8 mouse cellular contexts compared by ENCODE assay signal in the genomic region with DNA sequence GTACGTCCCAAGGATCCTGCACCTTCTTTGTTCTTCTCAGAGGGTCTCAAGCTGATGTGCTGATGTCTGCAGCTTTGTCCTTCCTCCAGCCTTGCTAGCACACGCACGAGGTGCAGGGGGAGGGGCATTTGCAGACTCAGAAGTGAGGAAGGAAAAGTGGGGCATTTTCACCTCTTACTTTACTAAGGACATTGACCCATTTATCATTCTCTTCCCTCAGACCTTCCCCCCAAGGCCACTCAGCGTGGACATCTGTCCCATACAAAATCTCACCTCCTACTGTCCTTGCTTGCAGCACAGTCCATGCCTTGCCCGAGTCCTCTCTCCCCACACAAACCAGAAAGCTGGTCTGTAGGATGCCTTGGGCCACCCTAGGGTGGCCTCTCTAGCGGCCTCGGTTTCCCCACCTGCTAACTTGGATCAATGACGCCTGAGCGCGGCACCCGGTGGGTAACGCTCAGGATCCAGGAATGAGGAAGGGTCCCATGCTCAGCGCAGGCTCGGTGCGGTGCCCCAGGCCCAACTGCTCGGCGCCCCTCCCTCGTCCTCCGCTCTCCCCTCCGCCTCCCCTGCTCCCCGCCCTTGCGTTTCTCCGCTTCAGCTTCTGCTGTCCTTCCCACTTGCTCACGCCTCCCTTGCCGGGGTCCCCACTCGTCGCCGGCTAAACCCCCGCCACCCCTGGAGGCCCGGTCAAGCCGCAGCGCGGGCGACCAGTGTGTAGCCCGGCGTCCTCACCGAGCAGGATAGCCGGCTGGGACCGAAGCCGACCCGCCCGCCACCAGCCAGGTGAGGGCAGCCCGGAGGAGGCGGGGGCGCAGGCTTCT. TPM values are rescaled to one million over a fixed set of nuclear protein-coding genes. Genes with fewer than 3 reads are reported as not detected.
DNase-seq lines count a peak whose midpoint lies in the region; ATAC-seq and TF ChIP-seq lines count a peak whose summit lies in the region.

A gene (plus strand): TSS at position 643 of the 824 bp plus-strand sequence.

- DNase-seq in layer of hippocampus, adult 8-10 months (ENCODE audit: low spot score in 2 of 2): no peak
- DNase-seq in layer of hippocampus, adult 9-10 months (ENCODE audit: low spot score): no peak
- peak; percentile 66 for DNase-seq in cerebellum, adult 9-10 months
- peak; percentile 84 for DNase-seq in forebrain, postnatal 0 days
- DNase-seq in kidney, postnatal 4 days: peak; percentile 38 to 52
- no peak for DNase-seq in ovary, postnatal 14 days (ENCODE audit: low spot score)

- no peaks in the 10 kb centered on the region for H3K9me3 ChIP-seq in forebrain, postnatal 0 days (ENCODE audit: low read length)
- H3K9me3 ChIP-seq in midbrain, embryonic 13.5 days: no peaks in the 10 kb centered on the region

- H3K4me1 ChIP-seq in forebrain, postnatal 0 days (ENCODE audit: insufficient read depth): peaks cover 22% of the 10 kb centered on the region
- peaks cover 51% of the 10 kb centered on the region for H3K4me1 ChIP-seq in midbrain, embryonic 13.5 days (replicated peaks)

- peak; percentile 83 for ATAC-seq in forebrain, postnatal 0 days
- peak; percentile 85 for ATAC-seq in midbrain, embryonic 13.5 days
- ATAC-seq in inflammation-experienced regulatory T-cells, adult 6 months: no peak

- peak within 1 kb of the TSS; percentile 72 for H3K4me3 ChIP-seq in forebrain, postnatal 0 days (ENCODE audit: low read depth, low read length)
- peak within 1 kb of the TSS; percentile 73 for H3K4me3 ChIP-seq in midbrain, embryonic 13.5 days (replicated peaks)

- peak within 1 kb of the TSS; percentile 94 for H3K9ac ChIP-seq in forebrain, postnatal 0 days
- H3K9ac ChIP-seq in midbrain, embryonic 13.5 days (replicated peaks): peak within 1 kb of the TSS; percentile 87

- whole genome bisulfite sequencing in forebrain, postnatal 0 days: 2% methylated on average over 44 of the region's 45 CpGs
- under 1% methylated on average over 44 of the region's 45 CpGs for WGBS in midbrain, embryonic 13.5 days

- peaks cover 3% of the 10 kb centered on the region; the same call in 1 of the 2 replicates for H3K27me3 ChIP-seq in forebrain, postnatal 0 days (ENCODE audit: insufficient read depth, low read length)
- peaks cover 54% of the 10 kb centered on the region for H3K27me3 ChIP-seq in midbrain, embryonic 13.5 days

- peak within 1 kb of the TSS; percentile 79 for H3K4me2 ChIP-seq in forebrain, postnatal 0 days (ENCODE audit: low read depth)
- H3K4me2 ChIP-seq in midbrain, embryonic 13.5 days (replicated peaks): peak within 1 kb of the TSS; percentile 86

- H3K36me3 ChIP-seq in forebrain, postnatal 0 days (ENCODE audit: insufficient read depth): no peaks in the 10 kb centered on the region
- H3K36me3 ChIP-seq in midbrain, embryonic 13.5 days: peaks cover 5% of the 10 kb centered on the region

- H3K27ac ChIP-seq in forebrain, postnatal 0 days (ENCODE audit: low read depth, low read length): peak within 1 kb of the TSS; percentile 94
- peak within 1 kb of the TSS; percentile 90 for H3K27ac ChIP-seq in midbrain, embryonic 13.5 days

- no peak for TF ChIP-seq CTCF in forebrain, postnatal 0 days (IDR thresholded peaks at IDR 0.05; ENCODE audit: low read depth)

RNA-seq across cellular contexts. Expression of the gene that starts here (rescaled TPM):
- total RNA-seq in layer of hippocampus, adult 8-10 months (2022): 100 to 1,000 TPM; 162 to 176 (median 166) TPM
- total RNA-seq in forebrain, postnatal 0 days (2014; rRNA removed): 201 and 252 TPM in 2 replicates
- polyA plus RNA-seq in forebrain, postnatal 0 days (2015; fragmentation: Nextera tagmentation; extraction: Ambion mirVana): 185 and 189 TPM in 2 replicates
- 18.1 and 27.3 TPM in 2 replicates for polyA plus RNA-seq in midbrain, embryonic 13.5 days (2015; fragmentation: Nextera tagmentation; extraction: Ambion mirVana)
- polyA plus RNA-seq in inflammation-experienced regulatory T-cells, adult 6 months (2017; shearing (Covaris generic)): 1 to 10 TPM in 2 of 3 experiments, under 1 TPM in 1; 0.65 to 1.7 (median 1.2) TPM

Comparison
In these comparisons a context has a peak if more than half of its experiments do, and no peak if none do; other contexts are left out.
1. DNase-seq: peak in cerebellum, adult 9-10 months (single experiment), forebrain, postnatal 0 days (single experiment) and kidney, postnatal 4 days (2 of 2); none in layer of hippocampus, adult 8-10 months (0 of 2), layer of hippocampus, adult 9-10 months (single experiment) and ovary, postnatal 14 days (single experiment).